Mouse (Mus musculus) CH12.LX (cell line): ENCODE data around the gene Rab44. TPM values are rescaled to one million over a fixed set of nuclear protein-coding genes. Genes with fewer than 3 reads are reported as not detected.
A peak's percentile ranks its signal among the peaks of the same experiment; 100 is the strongest.

ENCODE experiments used
- DNase-seq: peaks from one replicate; pipeline ENCODE4 v3.0.0-alpha.2; 2013; ENCODE audit errors: extremely low read depth
- H3K27ac ChIP-seq: 2 replicates; pipeline ENCODE4 v1.5.1; 2012; ENCODE audit warnings: low read depth, mild to moderate bottlenecking, control low read depth, moderate library complexity; ENCODE audit not compliant: insufficient read depth
- H3K27me3 ChIP-seq: replicated peaks from 2 replicates; pipeline ENCODE3; 2012; ENCODE audit warnings: inconsistent platforms
- H3K36me3 ChIP-seq, 2 experiments: replicated peaks in 1 of 2; 2 replicates each; pipeline versions ENCODE3 to v1.6.1; 2012; ENCODE audit warnings: inconsistent platforms in 1 of 2, low read length in 1 of 2, mild to moderate bottlenecking in 1 of 2, mixed read lengths in 1 of 2, moderate library complexity in 1 of 2; ENCODE audit not compliant: control insufficient read depth in 1 of 2, insufficient read depth in 1 of 2
- H3K4me1 ChIP-seq, 2 experiments: 2 replicates each; pipeline ENCODE4 v1.6.1; 2012; ENCODE audit warnings: inconsistent platforms in 1 of 2, moderate library complexity in 1 of 2; ENCODE audit not compliant: insufficient read depth in 2 of 2, control insufficient read depth in 1 of 2
- H3K4me2 ChIP-seq: 2 replicates; pipeline ENCODE4 v1.6.1; 2012; ENCODE audit warnings: low read depth, mild to moderate bottlenecking, control low read depth; ENCODE audit not compliant: poor library complexity, insufficient read depth, severe bottlenecking
- H3K4me3 ChIP-seq, 3 experiments: fragments of 150-350 bp in 1 of 3; sonication (generic) in 1 of 3; replicated peaks in 1 of 3; 2 replicates each; pipeline versions ENCODE3 to v1.5.1; 2011 to 2012; ENCODE audit warnings: low read depth in 2 of 3, low read length in 2 of 3, mild to moderate bottlenecking in 2 of 3, moderate library complexity in 2 of 3, control low read depth in 1 of 3, improper control_type of control experiment in 1 of 3, inconsistent platforms in 1 of 3, mixed read lengths in 1 of 3; ENCODE audit not compliant: poor library complexity in 1 of 3
- H3K79me2 ChIP-seq: replicated peaks from 2 replicates; pipeline ENCODE4 v1.6.1; 2012; ENCODE audit warnings: mild to moderate bottlenecking, moderate library complexity; ENCODE audit not compliant: control insufficient read depth, poor library complexity, insufficient read depth, severe bottlenecking; ENCODE audit errors: extremely low read depth
- H3K9ac ChIP-seq: 2 replicates; pipeline ENCODE4 v1.6.1; 2012; ENCODE audit warnings: low read depth, mild to moderate bottlenecking, control low read depth, moderate library complexity; ENCODE audit not compliant: insufficient read depth
- H3K9me3 ChIP-seq: replicated peaks from 2 replicates; pipeline ENCODE3; 2012; ENCODE audit warnings: low read length, inconsistent platforms, mixed read lengths
- BHLHE40 ChIP-seq: IDR thresholded peaks from 2 replicates; pipeline ENCODE4 v1.6.1; 2011; ENCODE audit warnings: mild to moderate bottlenecking, low read depth, low read length, improper control_type of control experiment
- CHD1 ChIP-seq: IDR thresholded peaks from 2 replicates; pipeline ENCODE4 v1.6.1; 2012; ENCODE audit warnings: low read depth, low read length, improper control_type of control experiment, inconsistent platforms
- CTCF ChIP-seq, 2 experiments: IDR thresholded peaks in 1 of 2; conservative IDR thresholded peaks in 1 of 2; 2 replicates each; pipeline ENCODE4 v1.5.1; 2011 to 2012; ENCODE audit warnings: low read depth in 2 of 2, low read length in 2 of 2, improper control_type of control experiment in 1 of 2, inconsistent platforms in 1 of 2, mild to moderate bottlenecking in 1 of 2, moderate library complexity in 1 of 2
- E2F4 ChIP-seq: IDR thresholded peaks from 2 replicates; pipeline ENCODE4 v1.6.1; 2011; ENCODE audit warnings: low read depth, low read length, improper control_type of control experiment; ENCODE audit not compliant: insufficient replicate concordance
- EP300 ChIP-seq: IDR thresholded peaks from 2 replicates; pipeline ENCODE4 v1.6.1; 2011; ENCODE audit warnings: low read length, improper control_type of control experiment
- ETS1 ChIP-seq: conservative IDR thresholded peaks from 2 replicates; pipeline ENCODE4 v1.6.1; 2012; ENCODE audit warnings: low read depth, mild to moderate bottlenecking, inconsistent platforms, low read length, improper control_type of control experiment, moderate library complexity
- HCFC1 ChIP-seq: IDR thresholded peaks from 2 replicates; pipeline ENCODE4 v1.6.1; 2012; ENCODE audit warnings: low read depth, mild to moderate bottlenecking, inconsistent platforms, low read length, improper control_type of control experiment
- IRF4 ChIP-seq: IDR thresholded peaks from 2 replicates; pipeline ENCODE4 v1.6.1; 2014; ENCODE audit warnings: low read depth, mild to moderate bottlenecking, inconsistent platforms, low read length, improper control_type of control experiment
- MAFK ChIP-seq: IDR thresholded peaks from 2 replicates; pipeline ENCODE4 v1.6.1; 2011; ENCODE audit warnings: low read length, improper control_type of control experiment; ENCODE audit not compliant: insufficient replicate concordance
- MEF2A ChIP-seq: IDR thresholded peaks from 2 replicates; pipeline ENCODE4 v1.6.1; 2014; ENCODE audit warnings: low read depth, mild to moderate bottlenecking, inconsistent platforms, low read length, improper control_type of control experiment, borderline replicate concordance
- MXI1 ChIP-seq: IDR thresholded peaks from 2 replicates; pipeline ENCODE4 v1.6.1; 2011; ENCODE audit warnings: mild to moderate bottlenecking, low read depth, low read length, improper control_type of control experiment
- MYC ChIP-seq: IDR thresholded peaks from 2 replicates; pipeline ENCODE4 v1.6.1; 2011; ENCODE audit warnings: low read depth, mild to moderate bottlenecking, improper control_type of control experiment, low read length
- PAX5 ChIP-seq: IDR thresholded peaks from 2 replicates; pipeline ENCODE4 v1.6.1; 2012; ENCODE audit warnings: low read length, inconsistent platforms, mixed read lengths
- POLR2A ChIP-seq: IDR thresholded peaks from 2 replicates; pipeline ENCODE4 v1.6.1; 2011; ENCODE audit warnings: low read depth, mild to moderate bottlenecking, improper control_type of control experiment, low read length
- POLR2AphosphoS2 ChIP-seq: IDR thresholded peaks from 2 replicates; pipeline ENCODE4 v1.6.1; 2011; ENCODE audit warnings: low read depth, low read length, improper control_type of control experiment
- RCOR1 ChIP-seq: conservative IDR thresholded peaks from 2 replicates; pipeline ENCODE4 v1.6.1; 2012; ENCODE audit warnings: low read depth, mild to moderate bottlenecking, inconsistent platforms, low read length, improper control_type of control experiment
- TBP ChIP-seq: conservative IDR thresholded peaks from 2 replicates; pipeline ENCODE4 v1.6.1; 2011; ENCODE audit warnings: low read depth, low read length, improper control_type of control experiment
- UBTF ChIP-seq: IDR thresholded peaks from 2 replicates; pipeline ENCODE4 v1.6.1; 2012; ENCODE audit warnings: low read depth, mild to moderate bottlenecking, inconsistent platforms, low read length, improper control_type of control experiment, moderate library complexity
- ZC3H11A ChIP-seq: IDR thresholded peaks from 2 replicates; pipeline ENCODE4 v1.6.1; 2012; ENCODE audit warnings: low read depth, mild to moderate bottlenecking, inconsistent platforms, low read length, improper control_type of control experiment
- dilution Hi-C: fragments of 300-500 bp; cut with MboI; formaldehyde crosslinking; loops from 2 replicates; pipeline ENCODE4 v1.14.3; 2020; ENCODE audit warnings: low sequenced_read_pairs; ENCODE audit not compliant: extremely low pct_unique_long_range_greater_than_20kb, extremely low pct_ligation_motif_present
- in situ Hi-C: fragments of 300-500 bp; cut with MboI; formaldehyde crosslinking; loops from 3 replicates; pipeline ENCODE4 v1.14.3; 2019; ENCODE audit warnings: low sequenced_read_pairs, low pct_ligation_motif_present, low pct_unique_long_range_greater_than_20kb, mixed read lengths
- polyA plus RNA-seq: library from polyadenylated mRNA; unstranded; fragments of >175 nt; gene quantifications from 2 replicates; pipeline ENCODE4 v1.2.1, GENCODE M21; 2012; ENCODE audit warnings: low read depth; ENCODE audit not compliant: insufficient read length
- total RNA-seq, 2 experiments: library from RNA; depleted of rRNA; stranded (reverse); fragments of 300-350 nt in 1 of 2; fragments of >200 nt in 1 of 2; gene quantifications; 2 replicates each; pipeline ENCODE4 v1.2.3; 2012 to 2014

The Rab44 gene
- total and polyA plus RNA-seq, 3 experiments = 0.30 to 0.34 TPM; not detected in 1

DNA sequence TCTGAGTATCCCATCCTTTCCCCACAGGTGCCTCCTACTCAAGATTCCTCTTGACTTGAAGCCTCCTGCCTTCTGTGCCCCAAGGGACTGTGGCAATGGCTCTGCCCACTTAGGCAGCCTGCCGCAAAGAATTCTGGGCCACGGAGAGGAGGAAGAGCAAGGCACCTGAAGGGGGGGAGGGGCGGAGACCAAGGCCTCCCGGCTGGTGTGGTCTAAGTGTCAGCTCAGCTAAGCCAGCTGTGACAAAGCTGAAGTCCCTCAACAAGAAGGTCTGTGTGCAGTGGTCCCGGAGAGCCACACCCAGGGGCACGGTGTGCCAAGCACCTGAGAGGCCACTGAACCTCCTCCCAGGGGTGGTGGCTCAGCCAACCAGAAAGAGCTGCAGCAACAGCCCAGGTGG is 53.4 kb downstream of the Rab44 start (continued):
- TF ChIP-seq CHD1 (no peak; the same call in 1 of the 2 replicates), CTCF (conservative IDR thresholded peaks at IDR 0.05 in 1 of 2, IDR thresholded peaks at IDR 0.05 in 1 of 2; ENCODE audit: low read depth in 2 of 2, low read length in 2 of 2) (no peak), HCFC1 (peak; percentile 60)

GRCm38 (mm10) chr17:29168438-29168837 is 54.5 kb downstream of the Rab44 start:
- peak overlapping the region; percentile 42 for H3K4me2 ChIP-seq
- in situ Hi-C loops = loop anchor here (5.0 kb wide), 1 partner anchor 71 kb away; no protein-coding TSS in a partner anchor
- H3K4me1 ChIP-seq = peaks cover 55 to 98% of the 10 kb centered on the region in 2 experiments
- no peak overlapping the region for H3K4me3 ChIP-seq
- H3K36me3 ChIP-seq = no peaks in the 10 kb centered on the region
- H3K27me3 ChIP-seq = no peaks in the 10 kb centered on the region
- no peaks in the 10 kb centered on the region for H3K79me2 ChIP-seq
- no peak for DNase-seq
- dilution Hi-C loops = no loop called here
- TF ChIP-seq POLR2A = no peak
- peak; percentile 30 for TF ChIP-seq TBP
- no peak for TF ChIP-seq ZC3H11A
- no peak for TF ChIP-seq PAX5
- TF ChIP-seq EP300 = peak; percentile 49
- peak; percentile 23; the same call in 1 of the 2 replicates for TF ChIP-seq ETS1
- no peak for TF ChIP-seq POLR2AphosphoS2
- no peak for TF ChIP-seq HCFC1
- no peak for TF ChIP-seq MXI1
- TF ChIP-seq UBTF = no peak
- peak; percentile 50 for TF ChIP-seq BHLHE40
- no peak for TF ChIP-seq MAFK
- TF ChIP-seq IRF4 = peak; percentile 59; the same call in 1 of the 2 replicates
- no peak for TF ChIP-seq E2F4
- TF ChIP-seq MYC = peak; percentile 72
- peak; percentile 20; the same call in 1 of the 2 replicates for TF ChIP-seq MEF2A
- TF ChIP-seq RCOR1 = no peak
- TF ChIP-seq CHD1 = no peak
- TF ChIP-seq, all 38 proteins: peak for 7
- peak overlapping the region; percentile 88; the same call in 1 of the 2 replicates for H3K27ac ChIP-seq
- no peak overlapping the region for H3K9ac ChIP-seq
- no peaks in the 10 kb centered on the region for H3K9me3 ChIP-seq
